Mouse (Mus musculus) hindbrain, embryonic 11.5 days (tissue): Measurements from ENCODE around the gene C2cd3. TPM values are rescaled to one million over a fixed set of nuclear protein-coding genes. Genes with fewer than 3 reads are reported as not detected.

Source experiments
- ATAC-seq: fragments of 200-750 bp; cut with Nextera tagmentation; 2 replicates; pipeline ENCODE4 v1.8.0; 2017; ENCODE audit warnings: mild to moderate bottlenecking, moderate TSS enrichment, moderate library complexity; ENCODE audit not compliant: low FRiP score
- DNase-seq: peaks from one replicate; pipeline ENCODE4 v3.0.0-alpha.2; 2015; ENCODE audit warnings: low spot score
- H3K27ac ChIP-seq: fragments of 300-500 bp; sonication (generic); 2 replicates; pipeline ENCODE4 v1.5.1; 2014; ENCODE audit warnings: mild to moderate bottlenecking, low read depth, low read length
- H3K27me3 ChIP-seq: fragments of 300-500 bp; sonication (generic); 2 replicates; pipeline ENCODE4 v1.6.1; 2014; ENCODE audit warnings: mild to moderate bottlenecking, low read length, moderate library complexity, mixed read lengths; ENCODE audit not compliant: control insufficient read depth, insufficient read depth
- H3K36me3 ChIP-seq: fragments of 300-500 bp; sonication (generic); 2 replicates; pipeline ENCODE4 v1.6.1; 2014; ENCODE audit warnings: mild to moderate bottlenecking, low read length, moderate library complexity, mixed read lengths; ENCODE audit not compliant: control insufficient read depth, insufficient read depth
- H3K4me1 ChIP-seq: fragments of 300-500 bp; sonication (generic); replicated peaks from 2 replicates; pipeline ENCODE4 v1.6.1; 2014; ENCODE audit warnings: low read length, mixed read lengths; ENCODE audit not compliant: control insufficient read depth, insufficient read depth
- H3K4me2 ChIP-seq: fragments of 300-500 bp; sonication (generic); replicated peaks from 2 replicates; pipeline ENCODE4 v1.6.1; 2014; ENCODE audit warnings: mild to moderate bottlenecking, low read depth, low read length
- H3K4me3 ChIP-seq: fragments of 300-500 bp; sonication (generic); 2 replicates; pipeline ENCODE4 v1.5.1; 2014; ENCODE audit warnings: low read depth, low read length
- H3K9ac ChIP-seq: fragments of 300-500 bp; sonication (generic); 2 replicates; pipeline ENCODE4 v1.6.1; 2014; ENCODE audit warnings: low read depth, low read length
- H3K9me3 ChIP-seq: fragments of 300-500 bp; sonication (generic); 2 replicates; pipeline ENCODE4 v1.6.1; 2016; ENCODE audit warnings: low read length; ENCODE audit not compliant: control insufficient read depth
- WGBS: fragments of 180-500 bp; shearing (Covaris S2); extraction: QIAGEN DNeasy Blood & Tissue Kit; methylation state at CpG from one replicate; pipeline ENCODE4 v1.1.7; 2014; 5-methylcytosine and 5-hydroxymethylcytosine counted together
- polyA plus RNA-seq: library from polyadenylated mRNA; unstranded; fragments of >200 nt; fragmentation: Nextera tagmentation; extraction: Ambion mirVana; gene quantifications from 2 replicates; pipeline ENCODE4 v1.2.1, GENCODE M21; 2014

Gene C2cd3
- polyA plus RNA-seq, 1 experiment from 2014 or later = 40.4 TPM

GRCm38 (mm10) chr7:100501027-100501843 lies 129.2 kb downstream of the C2cd3 start:
- H3K36me3 ChIP-seq = no peaks in the 10 kb centered on the region

GRCm38 (mm10) chr7:100501844-100502373 lies 129.9 kb downstream of the C2cd3 start:
- Histone ChIP-seq H3K27me3 (no peaks in the 10 kb centered on the region), H3K9me3 (no peaks in the 10 kb centered on the region), H3K4me1 (no peaks in the 10 kb centered on the region), H3K4me2 (no peak overlapping the region), H3K36me3 (no peaks in the 10 kb centered on the region), H3K9ac (no peak overlapping the region), H3K27ac (no peak overlapping the region), H3K4me3 (no peak overlapping the region)
- DNase-seq = no peak
- no peak for ATAC-seq
- WGBS = 73% methylated on average over 2 of the region's 2 CpGs

More at GRCm38 (mm10) chr7:100501027-100501843, 129.2 kb downstream of the C2cd3 start:
- H3K27ac ChIP-seq = no peak overlapping the region
- H3K9me3 ChIP-seq = no peaks in the 10 kb centered on the region
- DNase-seq = no peak
- no peak overlapping the region for H3K4me2 ChIP-seq
- H3K27me3 ChIP-seq = no peaks in the 10 kb centered on the region
- ATAC-seq = no peak
- H3K4me3 ChIP-seq = no peak overlapping the region
- no peaks in the 10 kb centered on the region for H3K4me1 ChIP-seq
- H3K9ac ChIP-seq = no peak overlapping the region
- WGBS = 74% methylated on average over 6 of the region's 6 CpGs

GRCm38 (mm10) chr7:100502374-100502922 lies 130.4 kb downstream of the C2cd3 start:
- 83% methylated on average over 7 of the region's 7 CpGs for WGBS
- DNase-seq (no peak), ATAC-seq (no peak)
- Histone ChIP-seq H3K4me3 (no peak overlapping the region), H3K4me1 (no peaks in the 10 kb centered on the region), H3K27ac (no peak overlapping the region), H3K27me3 (no peaks in the 10 kb centered on the region), H3K36me3 (no peaks in the 10 kb centered on the region), H3K9ac (no peak overlapping the region), H3K9me3 (no peaks in the 10 kb centered on the region), H3K4me2 (no peak overlapping the region)

- WGBS = 95% methylated on average over 5 of the region's 5 CpGs
Observed at GRCm38 (mm10) chr7:100503076-100503475, 131.0 kb downstream of the C2cd3 start.

GRCm38 (mm10) chr7:100504740-100505487 lies 132.9 kb downstream of the C2cd3 start:
- Histone ChIP-seq H3K4me2 (no peak overlapping the region), H3K36me3 (no peaks in the 10 kb centered on the region), H3K27ac (no peak overlapping the region), H3K4me3 (no peak overlapping the region), H3K9ac (no peak overlapping the region), H3K9me3 (no peaks in the 10 kb centered on the region), H3K27me3 (no peaks in the 10 kb centered on the region), H3K4me1 (no peaks in the 10 kb centered on the region)
- ATAC-seq = no peak
- 84% methylated on average over 13 of the region's 13 CpGs for WGBS
- no peak for DNase-seq

More at GRCm38 (mm10) chr7:100503076-100503475, 131.0 kb downstream of the C2cd3 start:
- Histone ChIP-seq H3K4me2 (no peak overlapping the region), H3K27ac (no peak overlapping the region), H3K27me3 (no peaks in the 10 kb centered on the region), H3K4me3 (no peak overlapping the region), H3K4me1 (no peaks in the 10 kb centered on the region), H3K36me3 (no peaks in the 10 kb centered on the region), H3K9me3 (no peaks in the 10 kb centered on the region), H3K9ac (no peak overlapping the region)
- no peak for ATAC-seq
- DNase-seq = no peak

GRCm38 (mm10) chr7:100506494-100506893 lies 134.5 kb downstream of the C2cd3 start:
- H3K27me3 ChIP-seq = no peaks in the 10 kb centered on the region
- 79% methylated on average over 4 of the region's 4 CpGs for WGBS
- ATAC-seq (no peak), DNase-seq (no peak)
- no peak overlapping the region for H3K4me3 ChIP-seq
- H3K36me3 ChIP-seq = no peaks in the 10 kb centered on the region
- H3K4me2 ChIP-seq = no peak overlapping the region
- no peak overlapping the region for H3K9ac ChIP-seq
- no peak overlapping the region for H3K27ac ChIP-seq
- no peaks in the 10 kb centered on the region for H3K4me1 ChIP-seq
- H3K9me3 ChIP-seq = no peaks in the 10 kb centered on the region

- ATAC-seq (no peak), DNase-seq (no peak)
- Histone ChIP-seq H3K4me3 (no peak overlapping the region), H3K36me3 (no peaks in the 10 kb centered on the region), H3K27ac (no peak overlapping the region), H3K27me3 (no peaks in the 10 kb centered on the region), H3K4me1 (no peaks in the 10 kb centered on the region), H3K9ac (no peak overlapping the region), H3K4me2 (no peak overlapping the region), H3K9me3 (no peaks in the 10 kb centered on the region)
- WGBS = 84% methylated on average over 3 of the region's 3 CpGs
Observed at GRCm38 (mm10) chr7:100508670-100509069, 136.6 kb downstream of the C2cd3 start.

GRCm38 (mm10) chr7:100511602-100512001 lies 139.6 kb downstream of the C2cd3 start:
- DNase-seq = no peak
- H3K27ac ChIP-seq = no peak overlapping the region
- H3K4me3 ChIP-seq = no peak overlapping the region
- no peaks in the 10 kb centered on the region for H3K4me1 ChIP-seq
- WGBS = 79% methylated on average over 8 of the region's 8 CpGs
- no peaks in the 10 kb centered on the region for H3K36me3 ChIP-seq
- no peak overlapping the region for H3K9ac ChIP-seq
- no peak for ATAC-seq
- H3K4me2 ChIP-seq = no peak overlapping the region
- H3K27me3 ChIP-seq = no peaks in the 10 kb centered on the region
- no peaks in the 10 kb centered on the region for H3K9me3 ChIP-seq
